Mouse (Mus musculus) Patski (cell line): ENCODE measurements at regions not wholly inside any gene's neighbourhood (a gene's known extent, or its start where the extent isn't known, plus 50 kb on each side); places are given as distances from the start of the nearest gene placed in this dataset.

Experiments used
- ATAC-seq: fragments of 100-300 bp; one replicate; pipeline ENCODE4 v1.8.0; 2021
- CTCF ChIA-PET: fragments of 350-600 bp; sonication (Branson Sonifier 250); formaldehyde crosslinking; loops from one replicate; lab custom pipeline; 2022; ENCODE audit warnings: inconsistent platforms; lab: Charles Lee
- POLR2A ChIA-PET: fragments of 350-600 bp; sonication (Branson Sonifier 250); formaldehyde crosslinking; loops from one replicate; lab custom pipeline; 2022; ENCODE audit warnings: antibody characterized with exemption, inconsistent platforms; lab: Charles Lee
- DNase-seq: peaks from one replicate; pipeline ENCODE4 v3.0.0-alpha.2; 2011; ENCODE audit warnings: low read depth, low spot score
- H3K27me3 ChIP-seq: fragments of 371-371 bp; one replicate; pipeline ENCODE4 v1.5.1; 2021
- CTCF ChIP-seq: fragments of 100-300 bp; IDR thresholded peaks from one replicate; pipeline ENCODE4 v1.5.1; 2021
- in situ Hi-C: fragments of 300-500 bp; cut with MboI; formaldehyde crosslinking; loops from 3 replicates; pipeline ENCODE4 v1.11.1; 2018; ENCODE audit warnings: low pct_unique_long_range_greater_than_20kb, mixed read lengths

DNA sequence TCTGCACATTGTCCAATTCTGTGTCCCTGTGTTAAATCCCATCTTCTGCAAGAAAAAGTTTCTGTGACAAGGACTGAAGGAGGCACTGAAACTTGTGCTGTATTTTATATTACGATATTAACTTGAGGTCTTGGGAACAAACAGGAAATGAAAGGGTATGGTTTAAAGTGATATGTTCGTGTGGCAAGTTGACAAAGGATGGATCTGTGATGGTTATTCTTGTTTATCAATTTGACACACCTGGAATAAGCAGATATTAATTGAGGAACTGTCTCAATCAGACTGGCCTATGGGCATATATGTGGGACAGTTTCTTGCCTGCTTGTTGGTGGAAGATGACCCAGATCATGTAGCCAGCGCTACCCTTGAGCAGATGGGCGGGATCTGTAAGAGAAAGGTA lies 537.9 kb upstream of the Dmac1 start:
- DNase-seq: no peak
- peaks cover 3% of the 10 kb centered on the region for H3K27me3 ChIP-seq
- no peak for ATAC-seq
- in situ Hi-C loops: no loop called here
- CTCF ChIA-PET: no interaction called here
- POLR2A ChIA-PET: no interaction called here
- TF ChIP-seq CTCF: no peak

DNA sequence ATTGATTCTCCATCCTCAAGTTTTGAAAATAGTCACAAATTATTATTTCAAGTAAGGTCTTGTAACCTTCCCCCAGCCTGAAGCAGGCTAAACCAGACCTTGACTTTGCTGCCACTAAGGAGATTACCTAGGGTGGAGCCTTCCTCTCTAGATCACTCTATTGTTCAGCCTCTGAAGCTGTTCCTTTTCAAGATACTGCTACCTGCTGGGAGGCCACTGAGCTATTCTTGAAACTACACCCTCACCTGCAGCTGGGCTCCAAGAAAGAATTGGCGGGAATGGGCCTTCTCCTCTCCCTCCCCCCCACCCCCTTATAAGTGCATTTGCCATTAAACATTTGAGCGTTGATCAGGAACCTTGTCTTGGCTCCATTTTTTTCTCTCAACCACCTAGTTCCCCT lies 534.2 kb upstream of the Dmac1 start:
- CTCF ChIA-PET: no interaction called here
- POLR2A ChIA-PET: no interaction called here
- ATAC-seq (no peak), DNase-seq (no peak)
- in situ Hi-C loops: no loop called here
- H3K27me3 ChIP-seq: peaks cover 3% of the 10 kb centered on the region
- no peak for TF ChIP-seq CTCF

DNA sequence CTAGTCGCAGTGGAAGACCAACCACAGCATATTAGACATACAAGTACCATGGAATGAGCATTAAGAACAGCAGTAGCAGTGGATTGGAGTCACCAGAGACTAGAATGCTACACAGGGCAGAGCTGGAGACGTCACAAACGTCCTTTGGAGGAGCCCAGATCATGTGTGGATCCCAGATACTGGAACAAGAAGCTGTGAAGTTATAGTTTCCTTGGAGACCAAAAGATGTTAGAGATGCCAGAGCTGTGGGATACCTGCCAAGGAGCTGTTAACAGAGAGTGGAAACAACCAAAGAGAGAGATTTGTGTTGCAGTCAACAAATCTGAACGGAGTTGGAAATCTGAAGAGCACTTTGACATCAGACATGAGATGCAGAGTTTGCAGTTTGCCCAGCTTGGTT lies 523.8 kb upstream of the Dmac1 start:
- CTCF ChIA-PET: no interaction called here
- POLR2A ChIA-PET: no interaction called here
- no peak for TF ChIP-seq CTCF
- no peaks in the 10 kb centered on the region for H3K27me3 ChIP-seq
- ATAC-seq (no peak), DNase-seq (no peak)
- in situ Hi-C loops: no loop called here

DNA sequence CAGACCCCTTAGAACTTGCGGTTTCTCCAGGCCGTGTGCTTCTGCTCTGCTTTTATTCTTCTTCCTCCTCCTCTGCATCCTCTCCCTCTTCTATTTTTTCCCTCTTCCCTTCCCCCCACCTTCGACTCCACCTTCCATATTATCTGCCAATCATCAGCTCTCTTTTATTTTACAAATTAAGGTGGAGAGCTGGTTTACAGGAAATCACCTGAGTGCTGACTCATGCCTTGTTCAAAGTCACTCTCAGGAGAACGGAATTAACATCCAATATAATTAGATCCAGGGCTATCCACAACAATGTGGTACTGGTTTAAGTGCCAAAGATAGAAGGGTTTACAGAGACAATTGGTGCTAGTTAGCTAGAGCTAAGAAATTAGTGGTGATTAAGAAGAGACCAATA lies 523.1 kb upstream of the Dmac1 start:
- no peak for TF ChIP-seq CTCF
- ChIA-PET POLR2A (no interaction called here), CTCF (no interaction called here)
- H3K27me3 ChIP-seq: no peaks in the 10 kb centered on the region
- in situ Hi-C loops: no loop called here
- DNase-seq (no peak), ATAC-seq (no peak)

DNA sequence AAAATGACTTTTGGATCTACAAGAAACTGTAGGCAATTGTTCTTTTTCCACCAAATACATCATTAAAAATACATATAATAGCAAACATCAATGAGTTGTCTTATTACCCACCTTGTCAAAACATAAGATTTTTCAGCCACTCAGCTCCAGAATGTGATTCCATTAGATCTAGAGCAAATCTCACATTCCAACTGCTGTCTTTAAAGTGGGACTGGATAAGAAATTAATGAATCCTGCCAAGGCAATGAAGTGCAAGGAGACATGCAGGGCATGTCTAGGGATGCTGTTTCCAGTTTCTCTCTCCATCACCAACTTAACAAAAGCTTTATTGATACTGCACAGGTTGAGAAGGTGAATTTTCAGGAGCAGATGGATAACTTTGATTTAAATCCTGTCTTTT lies 513.7 kb upstream of the Dmac1 start:
- no peak for DNase-seq
- ChIA-PET POLR2A (no interaction called here), CTCF (no interaction called here)
- in situ Hi-C loops: no loop called here
- H3K27me3 ChIP-seq: no peaks in the 10 kb centered on the region
- ATAC-seq: no peak
- TF ChIP-seq CTCF: no peak

DNA sequence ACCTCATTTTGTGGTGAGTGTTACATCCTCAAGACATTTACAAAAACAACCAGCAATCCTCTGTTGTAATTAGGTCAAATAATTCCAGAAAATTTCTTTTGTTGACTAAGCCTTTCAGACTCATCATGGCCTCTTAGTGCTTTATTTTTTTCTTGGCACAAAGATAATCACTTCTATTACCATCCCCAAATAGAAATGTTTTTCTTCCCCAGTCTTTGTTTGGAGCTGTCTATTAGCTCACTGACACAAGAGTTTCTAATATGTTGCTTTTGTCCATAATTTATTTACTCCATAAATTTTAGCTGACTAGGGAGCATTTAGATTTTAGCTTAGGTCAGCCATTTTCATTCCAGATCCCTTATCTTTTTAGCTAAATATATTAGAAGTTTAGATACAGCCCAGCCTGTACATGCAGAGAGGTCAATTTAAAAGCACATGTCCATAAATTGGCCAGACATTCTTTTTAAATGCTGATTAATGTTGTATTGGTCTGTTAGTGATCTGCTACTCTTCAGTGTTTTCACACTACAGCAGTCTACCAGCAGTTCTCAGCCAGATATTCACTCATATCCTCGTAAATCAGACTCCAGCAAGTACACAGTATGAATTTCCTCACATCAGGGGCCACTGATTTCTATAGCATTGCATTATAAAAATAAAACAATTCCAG lies 513.0 kb upstream of the Dmac1 start:
- in situ Hi-C loops: no loop called here
- ChIA-PET CTCF (no interaction called here), POLR2A (no interaction called here)
- TF ChIP-seq CTCF: no peak
- DNase-seq (no peak), ATAC-seq (no peak)
- H3K27me3 ChIP-seq: no peaks in the 10 kb centered on the region

DNA sequence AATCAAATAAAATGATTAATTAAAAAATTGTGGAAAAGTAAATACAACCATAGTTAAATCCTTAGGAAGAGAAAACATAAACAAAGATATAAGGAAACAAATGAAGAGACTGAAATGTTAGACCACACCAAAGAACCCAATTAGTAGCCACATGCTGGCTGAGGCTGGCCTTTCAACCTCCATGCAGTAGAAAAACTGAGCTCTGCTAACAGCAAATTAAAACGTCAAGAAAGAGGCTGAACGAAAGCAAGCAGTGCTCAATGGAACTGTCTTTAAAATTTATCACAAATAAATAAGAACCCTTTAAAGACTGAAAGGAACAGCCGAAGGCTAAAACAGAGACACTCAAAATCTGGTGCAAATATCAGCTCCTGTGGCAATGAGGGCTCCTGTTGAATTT lies 509.3 kb upstream of the Dmac1 start:
- TF ChIP-seq CTCF: no peak
- in situ Hi-C loops: no loop called here
- DNase-seq (no peak), ATAC-seq (no peak)
- ChIA-PET POLR2A (no interaction called here), CTCF (no interaction called here)
- H3K27me3 ChIP-seq: no peaks in the 10 kb centered on the region

DNA sequence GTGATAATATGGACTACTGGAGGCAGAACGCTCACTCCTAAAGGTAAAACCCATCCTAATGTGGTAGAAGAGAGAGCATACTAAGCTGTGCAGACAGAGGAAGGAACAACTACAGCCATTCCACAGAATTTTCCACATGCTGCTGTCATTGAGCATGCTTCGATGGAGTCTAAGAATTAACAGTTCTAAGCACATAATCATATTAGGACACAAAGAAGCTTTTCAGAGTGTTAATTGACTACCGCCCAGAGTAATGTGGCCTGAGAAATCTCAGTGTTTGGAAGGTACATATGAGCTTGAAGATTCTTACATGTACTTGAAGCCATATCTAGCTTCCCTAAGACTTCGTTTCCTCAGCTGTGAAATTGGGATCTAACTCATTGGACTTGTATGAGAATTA lies 508.3 kb upstream of the Dmac1 start:
- no peaks in the 10 kb centered on the region for H3K27me3 ChIP-seq
- ChIA-PET CTCF (no interaction called here), POLR2A (no interaction called here)
- in situ Hi-C loops: no loop called here
- no peak for TF ChIP-seq CTCF
- ATAC-seq: no peak
- DNase-seq: no peak

DNA sequence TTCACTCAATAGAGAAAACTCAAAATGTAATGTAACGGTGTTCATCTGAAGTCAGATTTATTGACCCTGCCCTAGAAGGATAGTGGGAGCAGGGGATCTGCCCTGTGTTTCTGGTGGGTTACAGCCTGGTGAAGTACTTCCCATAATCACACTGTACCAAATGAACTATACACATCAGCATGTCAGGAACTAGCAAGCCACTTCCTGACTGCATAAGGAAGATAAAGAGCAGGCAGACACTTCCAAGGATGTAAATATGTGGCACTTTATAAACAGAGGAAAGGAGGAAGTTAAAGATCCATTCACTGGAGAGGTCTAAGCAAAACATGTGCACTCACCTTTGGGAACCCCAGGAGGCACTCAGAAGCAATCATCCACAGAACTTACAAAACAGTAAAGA lies 501.4 kb upstream of the Dmac1 start:
- CTCF ChIA-PET: no interaction called here
- POLR2A ChIA-PET: no interaction called here
- ATAC-seq (no peak), DNase-seq (no peak)
- H3K27me3 ChIP-seq: no peaks in the 10 kb centered on the region
- in situ Hi-C loops: no loop called here
- TF ChIP-seq CTCF: no peak

DNA sequence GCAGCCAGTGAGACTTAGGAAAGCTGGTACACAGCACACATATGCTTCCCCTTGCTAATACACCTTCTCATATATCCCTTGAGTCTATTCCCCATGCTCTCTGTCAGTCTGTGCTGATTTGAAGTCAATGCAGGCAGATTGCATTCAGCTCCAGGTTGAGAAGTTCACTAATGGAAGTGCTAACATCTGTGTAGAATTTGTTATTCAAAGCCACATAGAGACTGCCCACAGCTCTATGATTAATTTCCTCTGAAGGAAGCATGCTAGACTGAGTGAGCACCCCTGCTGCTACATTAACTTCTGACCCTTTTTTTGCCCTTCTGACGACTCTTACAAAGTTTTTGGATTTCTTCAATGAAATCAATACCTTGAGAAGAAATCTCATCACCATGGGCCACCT lies 486.0 kb upstream of the Dmac1 start:
- POLR2A ChIA-PET: no interaction called here
- ATAC-seq (no peak), DNase-seq (no peak)
- no peak for TF ChIP-seq CTCF
- in situ Hi-C loops: no loop called here
- CTCF ChIA-PET: no interaction called here
- peaks cover 5% of the 10 kb centered on the region for H3K27me3 ChIP-seq

DNA sequence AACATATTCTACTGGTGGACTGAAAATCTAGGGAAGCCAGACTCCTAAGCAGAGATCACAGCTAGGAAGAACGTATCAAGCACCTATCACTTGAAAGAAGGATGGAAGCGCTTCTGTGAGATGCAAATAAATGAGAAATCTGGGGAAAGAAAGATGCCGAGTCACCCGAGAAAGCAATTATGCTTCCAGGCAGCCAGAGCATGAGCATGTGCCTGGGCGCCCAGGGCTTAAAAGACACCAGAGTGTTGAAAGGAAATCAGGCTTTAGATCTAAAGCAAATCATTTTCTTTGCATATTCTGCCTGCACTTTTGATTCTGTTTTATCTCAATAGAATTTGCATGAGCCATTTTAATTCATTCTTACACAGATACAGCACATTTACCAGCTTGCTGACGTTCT lies 466.5 kb upstream of the Dmac1 start:
- TF ChIP-seq CTCF: no peak
- CTCF ChIA-PET: no interaction called here
- H3K27me3 ChIP-seq: no peaks in the 10 kb centered on the region
- ATAC-seq (no peak), DNase-seq (no peak)
- POLR2A ChIA-PET: no interaction called here
- in situ Hi-C loops: no loop called here

DNA sequence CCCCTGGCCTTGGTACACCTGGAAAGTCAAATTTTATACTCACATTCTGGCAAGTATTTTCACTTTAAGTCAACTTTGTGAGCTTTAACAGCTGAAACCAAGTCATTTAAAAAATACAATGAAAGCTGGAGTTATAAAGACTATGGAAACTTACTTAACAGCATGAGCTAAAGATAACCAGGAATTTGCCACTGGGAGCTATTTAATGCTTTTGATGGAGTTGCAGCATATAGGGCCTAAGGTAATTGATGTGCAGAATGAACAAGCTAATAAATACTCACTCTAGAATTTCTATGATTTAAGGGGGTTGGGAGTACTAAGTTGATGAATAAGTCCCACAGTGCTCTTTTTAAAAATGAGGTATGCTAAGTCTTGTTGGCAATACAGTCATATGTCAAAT lies 463.5 kb upstream of the Dmac1 start:
- DNase-seq (no peak), ATAC-seq (no peak)
- ChIA-PET POLR2A (no interaction called here), CTCF (no interaction called here)
- no peaks in the 10 kb centered on the region for H3K27me3 ChIP-seq
- in situ Hi-C loops: no loop called here
- TF ChIP-seq CTCF: no peak
